Mouse (Mus musculus): Measurements from ENCODE around the gene Dnm2. TPM values are rescaled to one million over a fixed set of nuclear protein-coding genes. Genes with fewer than 3 reads are reported as not detected.
"Not testable (repeated sequence)": the region's sequence is repeated elsewhere in the genome, so short reads cannot be mapped to it uniquely, and the experiment has no call there.

Gene Dnm2
- polyA plus RNA-seq, 1 experiment from 2014 or later = 64.8 TPM

DNA sequence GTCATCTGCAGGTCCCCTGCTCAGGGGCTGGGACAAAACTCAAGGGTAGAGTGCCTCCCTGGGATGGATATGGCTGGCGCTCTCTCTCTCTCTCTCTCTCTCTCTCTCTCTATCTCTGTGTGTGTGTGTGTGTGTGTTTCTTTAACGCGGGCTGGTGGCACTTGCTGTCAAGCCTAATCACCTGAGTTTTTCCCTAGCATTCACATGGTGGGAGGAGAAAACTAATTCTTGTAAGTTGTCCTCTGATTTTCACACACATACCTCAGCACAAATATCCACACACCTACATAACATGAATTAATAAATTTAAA, 101.9 kb downstream of the Dnm2 start:
- no peak for ATAC-seq (ENCODE audit: low FRiP score)
- H3K9me3 ChIP-seq (ENCODE audit: control insufficient read depth, low read length) = no peaks in the 10 kb centered on the region
- no peak overlapping the region for H3K4me2 ChIP-seq (replicated peaks; ENCODE audit: low read depth, low read length)
- no peaks in the 10 kb centered on the region for H3K4me1 ChIP-seq (replicated peaks; ENCODE audit: control insufficient read depth, insufficient read depth, low read length)
- H3K9ac ChIP-seq (ENCODE audit: low read depth, low read length) = no peak overlapping the region
- DNase-seq (ENCODE audit: low spot score) = no peak
- no peaks in the 10 kb centered on the region for H3K27me3 ChIP-seq (ENCODE audit: control insufficient read depth, insufficient read depth, low read length)
- H3K4me3 ChIP-seq (ENCODE audit: low read depth, low read length) = no peak overlapping the region
- no peaks in the 10 kb centered on the region for H3K36me3 ChIP-seq (ENCODE audit: control insufficient read depth, insufficient read depth, low read length)
- H3K27ac ChIP-seq (ENCODE audit: low read depth, low read length) = no peak overlapping the region
- WGBS = 91% methylated on average over 3 of the region's 3 CpGs

DNA sequence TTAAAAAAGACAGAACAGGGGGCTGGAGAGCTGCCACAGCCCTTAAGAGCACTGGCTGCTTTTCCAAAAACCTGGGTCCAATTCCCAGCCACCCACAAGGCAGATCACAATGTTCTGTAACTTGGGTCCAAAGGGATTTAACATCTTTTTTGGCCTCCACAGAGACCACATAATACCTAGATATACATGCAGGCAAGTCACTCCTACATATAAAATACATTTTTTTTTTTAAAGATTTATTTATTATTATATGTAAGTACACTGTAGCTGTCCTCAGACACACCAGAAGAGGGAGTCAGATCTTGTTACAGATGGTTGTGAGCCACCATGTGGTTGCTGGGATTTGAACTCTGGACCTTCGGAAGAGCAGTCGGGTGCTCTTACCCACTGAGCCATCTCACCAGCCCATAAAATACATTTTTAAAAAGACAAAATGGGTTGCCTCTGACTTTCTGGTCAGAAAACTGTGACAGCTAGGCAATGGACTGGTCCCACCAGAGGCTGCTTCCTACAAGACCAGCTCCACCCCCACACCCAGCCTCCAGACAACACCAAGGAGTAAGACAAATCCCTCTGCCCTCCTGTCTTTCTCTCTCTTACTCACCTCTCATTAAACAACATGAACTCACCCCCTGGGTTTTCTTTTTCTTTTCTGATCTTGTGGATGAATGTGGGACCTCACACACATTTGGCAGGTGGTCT, 102.5 kb downstream of the Dnm2 start:
- WGBS = 96% methylated on average over 2 of the region's 2 CpGs
- ATAC-seq (ENCODE audit: low FRiP score) (no peak), DNase-seq (ENCODE audit: low spot score) (no peak)
- Histone ChIP-seq H3K9me3 (ENCODE audit: control insufficient read depth, low read length) (no peaks in the 10 kb centered on the region), H3K4me3 (ENCODE audit: low read depth, low read length) (no peak overlapping the region), H3K36me3 (ENCODE audit: control insufficient read depth, insufficient read depth, low read length) (no peaks in the 10 kb centered on the region), H3K4me2 (replicated peaks; ENCODE audit: low read depth, low read length) (no peak overlapping the region), H3K27ac (ENCODE audit: low read depth, low read length) (no peak overlapping the region), H3K4me1 (replicated peaks; ENCODE audit: control insufficient read depth, insufficient read depth, low read length) (no peaks in the 10 kb centered on the region), H3K27me3 (ENCODE audit: control insufficient read depth, insufficient read depth, low read length) (no peaks in the 10 kb centered on the region), H3K9ac (ENCODE audit: low read depth, low read length) (no peak overlapping the region)

DNA sequence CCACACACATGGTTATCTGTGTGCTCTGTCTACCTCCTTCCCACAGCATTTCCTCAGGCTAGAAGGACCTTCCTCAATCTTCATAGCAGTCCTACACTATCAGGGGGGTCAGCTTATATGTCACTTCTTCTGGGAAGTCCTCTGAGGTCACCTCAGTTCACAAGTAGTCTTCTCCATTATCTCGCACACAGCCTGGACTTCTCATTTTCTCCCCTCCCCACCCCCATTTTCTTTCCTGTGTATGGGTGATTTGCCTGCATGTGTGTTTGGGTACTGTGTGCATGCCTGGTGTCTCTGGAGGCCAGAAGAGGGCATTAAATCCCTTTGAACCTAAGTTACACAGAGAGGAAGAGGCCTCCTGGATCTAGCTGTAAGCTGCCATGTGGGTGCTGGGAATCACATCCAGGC, 103.2 kb downstream of the Dnm2 start:
- ATAC-seq (ENCODE audit: low FRiP score) (no peak), DNase-seq (ENCODE audit: low spot score) (no peak)
- Histone ChIP-seq H3K4me3 (ENCODE audit: low read depth, low read length) (no peak overlapping the region), H3K27ac (ENCODE audit: low read depth, low read length) (no peak overlapping the region), H3K36me3 (ENCODE audit: control insufficient read depth, insufficient read depth, low read length) (no peaks in the 10 kb centered on the region), H3K4me1 (replicated peaks; ENCODE audit: control insufficient read depth, insufficient read depth, low read length) (no peaks in the 10 kb centered on the region), H3K4me2 (replicated peaks; ENCODE audit: low read depth, low read length) (no peak overlapping the region), H3K9ac (ENCODE audit: low read depth, low read length) (no peak overlapping the region), H3K27me3 (ENCODE audit: control insufficient read depth, insufficient read depth, low read length) (no peaks in the 10 kb centered on the region), H3K9me3 (ENCODE audit: control insufficient read depth, low read length) (no peaks in the 10 kb centered on the region)
- WGBS = 63% methylated on average over 1 of the region's 1 CpGs

DNA sequence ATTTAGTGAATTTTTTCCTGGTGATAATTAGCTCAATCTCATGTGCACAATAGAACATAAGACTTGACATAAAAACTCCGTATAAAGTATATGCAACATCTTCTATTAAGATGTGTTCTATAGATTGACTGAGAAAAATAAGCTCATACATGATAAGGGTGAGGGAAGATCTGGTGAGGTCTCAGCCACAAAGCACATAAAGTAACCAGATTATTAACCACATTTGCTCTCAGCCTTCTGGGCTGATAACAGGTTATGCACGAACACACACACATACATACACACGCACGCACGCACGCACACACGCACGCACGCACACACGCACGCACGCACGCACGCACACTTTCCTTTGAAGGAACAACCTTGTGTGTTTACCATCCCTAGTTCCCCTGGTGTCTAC, 111.8 kb downstream of the Dnm2 start:
- Histone ChIP-seq H3K4me3 (ENCODE audit: low read depth, low read length) (no peak overlapping the region), H3K36me3 (ENCODE audit: control insufficient read depth, insufficient read depth, low read length) (no peaks in the 10 kb centered on the region), H3K27me3 (ENCODE audit: control insufficient read depth, insufficient read depth, low read length) (no peaks in the 10 kb centered on the region), H3K4me1 (replicated peaks; ENCODE audit: control insufficient read depth, insufficient read depth, low read length) (no peaks in the 10 kb centered on the region), H3K9ac (ENCODE audit: low read depth, low read length) (no peak overlapping the region), H3K27ac (ENCODE audit: low read depth, low read length) (no peak overlapping the region), H3K9me3 (ENCODE audit: control insufficient read depth, low read length) (no peaks in the 10 kb centered on the region), H3K4me2 (replicated peaks; ENCODE audit: low read depth, low read length) (no peak overlapping the region)
- ATAC-seq (ENCODE audit: low FRiP score) = no peak
- 94% methylated on average over 14 of the region's 14 CpGs for WGBS
- no peak for DNase-seq (ENCODE audit: low spot score)

DNA sequence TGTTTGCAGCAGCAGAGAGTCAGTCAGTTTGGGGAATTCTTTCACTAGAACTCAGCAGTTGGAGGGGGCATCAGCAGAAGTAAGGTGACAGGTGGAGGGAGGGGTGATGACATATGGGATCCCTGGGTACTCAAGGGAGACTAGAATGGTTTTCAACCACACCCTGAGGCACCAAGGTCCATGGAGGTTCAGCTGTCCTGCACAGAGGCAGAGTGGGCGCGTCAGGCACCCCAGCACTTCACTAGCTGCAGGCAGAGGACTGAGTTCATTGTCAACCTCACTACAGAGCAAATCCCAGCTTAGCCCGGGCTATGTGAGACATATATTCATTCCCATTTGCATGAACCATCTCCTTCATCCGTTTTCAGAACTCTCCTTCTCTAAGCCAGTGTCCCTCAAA, 112.3 kb downstream of the Dnm2 start:
- Histone ChIP-seq H3K4me1 (replicated peaks; ENCODE audit: control insufficient read depth, insufficient read depth, low read length) (no peaks in the 10 kb centered on the region), H3K36me3 (ENCODE audit: control insufficient read depth, insufficient read depth, low read length) (no peaks in the 10 kb centered on the region), H3K27ac (ENCODE audit: low read depth, low read length) (no peak overlapping the region), H3K9ac (ENCODE audit: low read depth, low read length) (no peak overlapping the region), H3K4me3 (ENCODE audit: low read depth, low read length) (no peak overlapping the region), H3K4me2 (replicated peaks; ENCODE audit: low read depth, low read length) (no peak overlapping the region), H3K27me3 (ENCODE audit: control insufficient read depth, insufficient read depth, low read length) (no peaks in the 10 kb centered on the region), H3K9me3 (ENCODE audit: control insufficient read depth, low read length) (no peaks in the 10 kb centered on the region)
- DNase-seq (ENCODE audit: low spot score) = no peak
- ATAC-seq (ENCODE audit: low FRiP score) = no peak
- WGBS = 75% methylated on average over 4 of the region's 4 CpGs

DNA sequence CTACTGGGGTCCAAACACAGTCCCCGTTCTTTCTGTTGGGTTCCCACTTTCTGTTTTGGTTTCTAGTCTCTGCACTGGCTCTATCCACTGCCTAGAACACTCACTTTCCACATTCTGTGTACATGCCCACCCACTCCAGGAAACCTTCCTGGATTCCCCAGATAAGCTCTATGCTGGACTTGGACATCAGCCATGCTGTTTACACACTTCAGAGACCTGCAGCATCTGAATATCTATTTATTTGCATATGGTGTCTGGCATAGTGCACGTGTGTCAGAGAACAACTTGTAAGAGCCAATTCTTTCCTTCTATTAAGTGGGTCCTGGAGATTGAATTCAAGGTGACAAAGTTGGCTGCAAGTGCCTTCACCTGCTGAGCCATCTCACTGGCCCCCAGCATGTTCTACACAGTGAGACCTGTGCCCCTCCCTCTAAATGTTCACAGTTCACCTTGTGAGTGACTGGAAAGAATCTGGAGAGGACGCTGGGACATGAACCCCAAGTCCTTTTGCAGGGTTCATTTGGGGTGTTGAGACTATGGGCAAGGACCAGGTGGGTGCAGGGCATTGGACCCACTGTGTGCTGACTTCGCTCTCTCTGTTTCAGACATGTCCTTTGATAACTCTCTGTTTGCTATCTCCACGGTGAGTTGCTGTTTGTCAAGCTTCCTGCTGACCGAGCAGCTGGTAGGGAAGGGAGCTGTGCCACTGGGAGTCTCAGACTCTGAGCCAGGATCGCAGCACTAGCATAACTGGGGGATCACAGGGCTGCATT, 115.5 kb downstream of the Dnm2 start:
- no peak for ATAC-seq (ENCODE audit: low FRiP score)
- no peaks in the 10 kb centered on the region for H3K27me3 ChIP-seq (ENCODE audit: control insufficient read depth, insufficient read depth, low read length)

DNA sequence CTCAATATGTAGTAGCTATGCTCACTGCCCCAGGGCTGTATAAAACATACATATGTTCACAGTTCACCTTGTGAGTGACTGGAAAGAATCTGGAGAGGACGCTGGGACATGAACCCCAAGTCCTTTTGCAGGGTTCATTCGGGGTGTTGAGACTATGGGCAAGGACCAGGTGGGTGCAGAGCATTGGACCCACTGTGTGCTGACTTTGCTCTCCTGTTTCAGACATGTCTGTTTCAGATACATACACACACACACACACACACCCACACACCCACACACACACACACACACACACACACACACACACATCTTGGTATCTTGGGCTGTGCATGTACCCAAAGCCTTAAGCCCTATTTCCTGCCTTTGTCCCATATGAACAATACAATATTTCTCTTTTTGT, 117.3 kb downstream of the Dnm2 start:
- not testable (repeated sequence) for H3K27me3 ChIP-seq (ENCODE audit: control insufficient read depth, insufficient read depth, low read length); H3K4me3 ChIP-seq (ENCODE audit: low read depth, low read length); H3K27ac ChIP-seq (ENCODE audit: low read depth, low read length); H3K9me3 ChIP-seq (ENCODE audit: control insufficient read depth, low read length); H3K4me1 ChIP-seq (replicated peaks; ENCODE audit: control insufficient read depth, insufficient read depth, low read length); H3K9ac ChIP-seq (ENCODE audit: low read depth, low read length); DNase-seq (ENCODE audit: low spot score); ATAC-seq (ENCODE audit: low FRiP score); H3K4me2 ChIP-seq (replicated peaks; ENCODE audit: low read depth, low read length); H3K36me3 ChIP-seq (ENCODE audit: control insufficient read depth, insufficient read depth, low read length)
- WGBS = 93% methylated on average over 2 of the region's 2 CpGs

More for the DNA sequence above, 115.5 kb downstream of the Dnm2 start:
- Histone ChIP-seq H3K27ac (ENCODE audit: low read depth, low read length) (no peak overlapping the region), H3K4me1 (replicated peaks; ENCODE audit: control insufficient read depth, insufficient read depth, low read length) (peaks cover 3% of the 10 kb centered on the region; the same call in 1 of the 2 replicates), H3K4me3 (ENCODE audit: low read depth, low read length) (no peak overlapping the region), H3K9ac (ENCODE audit: low read depth, low read length) (no peak overlapping the region), H3K9me3 (ENCODE audit: control insufficient read depth, low read length) (no peaks in the 10 kb centered on the region), H3K36me3 (ENCODE audit: control insufficient read depth, insufficient read depth, low read length) (no peaks in the 10 kb centered on the region), H3K4me2 (replicated peaks; ENCODE audit: low read depth, low read length) (no peak overlapping the region)
- no peak for DNase-seq (ENCODE audit: low spot score)
- 81% methylated on average over 7 of the region's 7 CpGs for WGBS

DNA sequence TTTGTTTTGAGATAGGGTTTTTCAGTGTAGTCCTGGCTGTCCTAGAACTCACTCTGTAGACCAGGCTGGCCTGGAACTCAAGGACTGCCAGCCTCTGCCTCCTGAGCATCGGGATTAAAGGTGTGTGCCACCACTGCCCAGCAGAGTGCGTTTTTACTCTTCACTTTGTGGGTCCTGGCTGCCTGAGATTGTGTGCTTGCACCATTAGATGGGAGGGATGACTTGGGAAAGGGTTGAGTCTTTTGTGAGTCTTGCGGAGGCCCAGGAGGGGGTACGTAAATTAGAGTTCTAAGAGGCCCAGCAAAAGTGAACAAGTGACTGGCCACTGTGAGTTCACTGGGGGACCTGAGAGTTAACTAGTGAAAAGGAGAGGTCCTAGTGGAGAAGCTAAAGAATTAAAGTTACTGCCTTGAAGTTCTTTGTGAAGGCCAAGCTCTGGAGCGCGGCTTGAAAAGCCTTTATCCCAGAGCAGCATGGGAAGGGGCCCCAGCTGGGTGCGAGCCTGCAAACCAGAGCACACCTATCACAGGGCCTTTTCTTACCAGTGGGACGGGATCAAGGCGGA, 120.7 kb downstream of the Dnm2 start:
- H3K9ac ChIP-seq (ENCODE audit: low read depth, low read length) = peak overlapping the region; percentile 62
- H3K36me3 ChIP-seq (ENCODE audit: control insufficient read depth, insufficient read depth, low read length) = 0 out of 2 replicates have a peak, but pooled peaks cover 2% of the 10 kb centered on the region
- H3K4me3 ChIP-seq (ENCODE audit: low read depth, low read length) = peak overlapping the region; percentile 71
- H3K27me3 ChIP-seq (ENCODE audit: control insufficient read depth, insufficient read depth, low read length) = no peaks in the 10 kb centered on the region
- H3K4me1 ChIP-seq (replicated peaks; ENCODE audit: control insufficient read depth, insufficient read depth, low read length) = peaks cover 7% of the 10 kb centered on the region; the same call in 1 of the 2 replicates
- H3K4me2 ChIP-seq (replicated peaks; ENCODE audit: low read depth, low read length) = peak overlapping the region; percentile 81
- H3K27ac ChIP-seq (ENCODE audit: low read depth, low read length) = peak overlapping the region; percentile 99
- peak; percentile 53 for ATAC-seq (ENCODE audit: low FRiP score)
- no peak for DNase-seq (ENCODE audit: low spot score)
- 5% methylated on average over 9 of the region's 9 CpGs for WGBS
- H3K9me3 ChIP-seq (ENCODE audit: control insufficient read depth, low read length) = no peaks in the 10 kb centered on the region

Data from hindbrain, embryonic 11.5 days (tissue).